Mouse (Mus musculus): ENCODE measurements around the gene Mymk. TPM values are rescaled to one million over a fixed set of nuclear protein-coding genes. Genes with fewer than 3 reads are reported as not detected.
A peak's percentile ranks its signal among the peaks of the same experiment; 100 is the strongest.

Mymk gene
- total RNA-seq, 2 experiments from 2014 or later, result 0.75 TPM; not detected in 1

GRCm38 (mm10) chr2:27095178-27095577 is 23.2 kb upstream of the Mymk start:
- DNase-seq (ENCODE audit: extremely low spot score in 1 of 2, low spot score in 2 of 2), result no peak
- Histone ChIP-seq H3K27ac (peak overlapping the region; percentile 93), H3K4me3 (no peak overlapping the region)
- intact Hi-C loops (cut with DNase I), result loop anchor here (5.0 kb wide), 1 partner anchor 72 kb away; the partner anchor contains the start of gene Dbh
- TF ChIP-seq CTCF (IDR thresholded peaks at IDR 0.05), result no peak

- no peak for DNase-seq (ENCODE audit: extremely low spot score in 1 of 2, low spot score in 2 of 2)
- no peak overlapping the region for H3K4me3 ChIP-seq
- TF ChIP-seq CTCF (IDR thresholded peaks at IDR 0.05), result no peak
- no peak overlapping the region for H3K27ac ChIP-seq
- intact Hi-C loops (cut with DNase I), result no loop called here
Measured at GRCm38 (mm10) chr2:27089238-27089637, 17.3 kb upstream of the Mymk start.

- TF ChIP-seq CTCF (IDR thresholded peaks at IDR 0.05), result no peak
- intact Hi-C loops (cut with DNase I), result no loop called here
- H3K4me3 ChIP-seq, result no peak overlapping the region
- DNase-seq (ENCODE audit: extremely low spot score in 1 of 2, low spot score in 2 of 2), result no peak
- H3K27ac ChIP-seq, result no peak overlapping the region
Measured at GRCm38 (mm10) chr2:27088700-27089099, 16.7 kb upstream of the Mymk start.

- TF ChIP-seq CTCF (IDR thresholded peaks at IDR 0.05), result no peak
- no peak for DNase-seq (ENCODE audit: extremely low spot score in 1 of 2, low spot score in 2 of 2)
- Histone ChIP-seq H3K27ac (0 out of 2 replicates have a peak overlapping the region, but pooled peaks have one; percentile 15), H3K4me3 (no peak overlapping the region)
- intact Hi-C loops (cut with DNase I), result no loop called here
Measured at GRCm38 (mm10) chr2:27088071-27088644, 16.2 kb upstream of the Mymk start.

GRCm38 (mm10) chr2:27087581-27087980 is 15.6 kb upstream of the Mymk start:
- Histone ChIP-seq H3K27ac (no peak overlapping the region), H3K4me3 (no peak overlapping the region)
- DNase-seq (ENCODE audit: extremely low spot score in 1 of 2, low spot score in 2 of 2), result no peak
- intact Hi-C loops (cut with DNase I), result no loop called here
- no peak for TF ChIP-seq CTCF (IDR thresholded peaks at IDR 0.05)

GRCm38 (mm10) chr2:27086483-27087010 is 14.6 kb upstream of the Mymk start:
- H3K4me3 ChIP-seq, result no peak overlapping the region
- TF ChIP-seq CTCF (IDR thresholded peaks at IDR 0.05), result no peak; the same call in 1 of the 2 replicates

GRCm38 (mm10) chr2:27085801-27086200 is 13.8 kb upstream of the Mymk start:
- Histone ChIP-seq H3K4me3 (no peak overlapping the region), H3K27ac (no peak overlapping the region)
- no peak for DNase-seq (ENCODE audit: extremely low spot score in 1 of 2, low spot score in 2 of 2)
- TF ChIP-seq CTCF (IDR thresholded peaks at IDR 0.05), result no peak
- intact Hi-C loops (cut with DNase I), result no loop called here

More at GRCm38 (mm10) chr2:27086483-27087010, 14.6 kb upstream of the Mymk start:
- no peak for DNase-seq (ENCODE audit: extremely low spot score in 1 of 2, low spot score in 2 of 2)
- no peak overlapping the region for H3K27ac ChIP-seq
- intact Hi-C loops (cut with DNase I), result no loop called here

GRCm38 (mm10) chr2:27084963-27085362 is 13.0 kb upstream of the Mymk start:
- Histone ChIP-seq H3K4me3 (no peak overlapping the region), H3K27ac (no peak overlapping the region)
- no peak for TF ChIP-seq CTCF (IDR thresholded peaks at IDR 0.05)
- intact Hi-C loops (cut with DNase I), result no loop called here
- no peak for DNase-seq (ENCODE audit: extremely low spot score in 1 of 2, low spot score in 2 of 2)

- no peak overlapping the region for H3K27ac ChIP-seq
- DNase-seq (ENCODE audit: extremely low spot score in 1 of 2, low spot score in 2 of 2), result no peak
- no peak overlapping the region for H3K4me3 ChIP-seq
- intact Hi-C loops (cut with DNase I), result no loop called here
- TF ChIP-seq CTCF (IDR thresholded peaks at IDR 0.05), result no peak
Measured at GRCm38 (mm10) chr2:27083761-27084475, 11.9 kb upstream of the Mymk start.

- no peak for DNase-seq (ENCODE audit: extremely low spot score in 1 of 2, low spot score in 2 of 2)
- Histone ChIP-seq H3K4me3 (peak overlapping the region; percentile 24; the same call in 1 of the 2 replicates), H3K27ac (peak overlapping the region; percentile 40; the same call in 1 of the 2 replicates)
- intact Hi-C loops (cut with DNase I), result no loop called here
- TF ChIP-seq CTCF (IDR thresholded peaks at IDR 0.05), result no peak
Measured at GRCm38 (mm10) chr2:27079649-27080048, 7.7 kb upstream of the Mymk start.

- Histone ChIP-seq H3K4me3 (peak within 1 kb of the TSS; percentile 24; the same call in 1 of the 2 replicates), H3K27ac (peak within 1 kb of the TSS; percentile 40; the same call in 1 of the 2 replicates)
- DNase-seq (ENCODE audit: extremely low spot score in 1 of 2, low spot score in 2 of 2), result peak; percentile 38 to 45
- intact Hi-C loops (cut with DNase I), result no loop called here
- TF ChIP-seq CTCF (IDR thresholded peaks at IDR 0.05), result no peak; the same call in 1 of the 2 replicates
Measured at GRCm38 (mm10) chr2:27079152-27079584, 7.2 kb upstream of the Mymk start, which contains the start of gene Adamtsl2. Gene Adamtsl2 (plus strand): TSS chr2:27079379.

GRCm38 (mm10) chr2:27078312-27078711 is 6.3 kb upstream of the Mymk start:
- no peak for DNase-seq (ENCODE audit: extremely low spot score in 1 of 2, low spot score in 2 of 2)
- H3K4me3 ChIP-seq, result no peak overlapping the region
- intact Hi-C loops (cut with DNase I), result no loop called here
- no peak overlapping the region for H3K27ac ChIP-seq
- no peak for TF ChIP-seq CTCF (IDR thresholded peaks at IDR 0.05)

Measured in left cerebral cortex, adult 2 months (tissue).